Mouse (Mus musculus) hindbrain, embryonic 14.5 days (tissue): ENCODE data around the gene Prrg4. TPM values are rescaled to one million over a fixed set of nuclear protein-coding genes. Genes with fewer than 3 reads are reported as not detected.
"Not testable (repeated sequence)": the region's sequence is repeated elsewhere in the genome, so short reads cannot be mapped to it uniquely, and the experiment has no call there.

Experiments
- ATAC-seq: fragments of 200-750 bp; cut with Nextera tagmentation; 2 replicates; pipeline ENCODE4 v1.8.0; 2017; ENCODE audit warnings: moderate number of reproducible peaks, mild to moderate bottlenecking, moderate TSS enrichment, moderate library complexity; ENCODE audit not compliant: low FRiP score
- DNase-seq: peaks from one replicate; pipeline ENCODE4 v3.0.0-alpha.2; 2015; ENCODE audit warnings: low spot score
- H3K27ac ChIP-seq: fragments of 300-500 bp; sonication (generic); 2 replicates; pipeline ENCODE4 v1.5.1; 2014; ENCODE audit warnings: mild to moderate bottlenecking, moderate library complexity
- H3K27me3 ChIP-seq: fragments of 300-500 bp; sonication (generic); 2 replicates; pipeline ENCODE4 v1.6.1; 2014; ENCODE audit warnings: mild to moderate bottlenecking, low read length, mixed read lengths; ENCODE audit not compliant: control insufficient read depth, insufficient read depth
- H3K36me3 ChIP-seq: fragments of 300-500 bp; sonication (generic); replicated peaks from 2 replicates; pipeline ENCODE4 v1.6.1; 2014; ENCODE audit not compliant: control insufficient read depth, insufficient read depth
- H3K4me1 ChIP-seq: fragments of 300-500 bp; sonication (generic); replicated peaks from 2 replicates; pipeline ENCODE4 v1.6.1; 2014; ENCODE audit warnings: antibody characterized with exemption, low read length, mixed read lengths; ENCODE audit not compliant: control insufficient read depth, insufficient read depth
- H3K4me2 ChIP-seq: fragments of 300-500 bp; sonication (generic); replicated peaks from 2 replicates; pipeline ENCODE4 v1.6.1; 2014; ENCODE audit warnings: mild to moderate bottlenecking, moderate library complexity
- H3K4me3 ChIP-seq: fragments of 300-500 bp; sonication (generic); replicated peaks from 2 replicates; pipeline ENCODE4 v1.5.1; 2014; ENCODE audit warnings: mild to moderate bottlenecking, low read length
- H3K9ac ChIP-seq: fragments of 300-500 bp; sonication (generic); 2 replicates; pipeline ENCODE4 v1.6.1; 2014
- H3K9me3 ChIP-seq: fragments of 300-500 bp; sonication (generic); 2 replicates; pipeline ENCODE4 v1.6.1; 2016; ENCODE audit warnings: low read length; ENCODE audit not compliant: control insufficient read depth
- WGBS: fragments of 180-500 bp; shearing (Covaris S2); extraction: QIAGEN DNeasy Blood & Tissue Kit; methylation state at CpG from one replicate; pipeline ENCODE4 v1.1.7; 2014; 5-methylcytosine and 5-hydroxymethylcytosine counted together
- polyA plus RNA-seq: library from polyadenylated mRNA; unstranded; fragments of >200 nt; fragmentation: Nextera tagmentation; extraction: Ambion mirVana; gene quantifications from 2 replicates; pipeline ENCODE4 v1.2.1, GENCODE M21; 2014

Gene Prrg4
- 0.53 and 0.94 TPM in 2 replicates for polyA plus RNA-seq

DNA sequence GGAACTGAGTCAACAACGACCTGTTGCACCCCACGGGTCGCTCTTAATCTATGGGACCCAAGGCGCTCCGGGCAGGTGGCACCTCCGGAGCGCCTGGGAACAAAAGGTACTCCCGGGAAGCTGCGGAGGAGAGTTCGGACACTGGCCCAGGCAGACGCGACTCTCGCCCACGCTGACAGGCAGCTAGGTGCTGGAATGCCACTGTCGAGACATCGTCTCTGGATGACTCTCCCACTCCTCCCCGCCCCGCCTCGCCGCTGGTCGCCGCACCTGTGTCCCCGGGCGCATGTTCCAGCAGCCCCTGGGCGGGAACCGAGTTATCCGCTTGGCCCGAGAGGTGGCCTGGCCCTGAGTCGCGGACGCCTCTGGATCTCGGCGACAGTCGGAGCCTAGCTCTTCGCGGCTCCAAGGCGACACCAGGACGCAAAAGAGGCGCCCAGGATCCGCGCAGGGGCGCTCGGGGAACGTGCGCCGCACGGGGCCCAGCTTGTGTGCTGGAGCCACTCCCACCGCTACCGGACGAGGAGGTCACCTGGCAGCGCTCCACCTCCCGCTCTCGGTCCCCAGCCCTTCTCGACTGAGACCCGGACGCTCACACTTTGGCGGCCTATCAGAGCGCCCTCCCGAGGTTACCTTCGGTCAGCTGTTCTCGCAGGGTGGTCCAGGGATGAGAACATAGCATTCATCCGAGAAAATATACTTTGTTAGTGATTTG is at the start of gene Prrg4:
TSS of gene Prrg4 (minus strand) at position 601 of the 715 bp plus-strand sequence.
- Histone ChIP-seq H3K9ac (peak within 1 kb of the TSS; percentile 55), H3K27me3 (peaks cover 33% of the 10 kb centered on the region), H3K9me3 (no peaks in the 10 kb centered on the region), H3K4me1 (no peaks in the 10 kb centered on the region), H3K27ac (no peak within 1 kb of the TSS), H3K4me2 (peak within 1 kb of the TSS; percentile 65), H3K4me3 (peak within 1 kb of the TSS; percentile 47), H3K36me3 (no peaks in the 10 kb centered on the region)
- peak; percentile 81 for ATAC-seq
- DNase-seq, result peak; percentile 53
- WGBS, result under 1% methylated on average over 62 of the region's 62 CpGs

DNA sequence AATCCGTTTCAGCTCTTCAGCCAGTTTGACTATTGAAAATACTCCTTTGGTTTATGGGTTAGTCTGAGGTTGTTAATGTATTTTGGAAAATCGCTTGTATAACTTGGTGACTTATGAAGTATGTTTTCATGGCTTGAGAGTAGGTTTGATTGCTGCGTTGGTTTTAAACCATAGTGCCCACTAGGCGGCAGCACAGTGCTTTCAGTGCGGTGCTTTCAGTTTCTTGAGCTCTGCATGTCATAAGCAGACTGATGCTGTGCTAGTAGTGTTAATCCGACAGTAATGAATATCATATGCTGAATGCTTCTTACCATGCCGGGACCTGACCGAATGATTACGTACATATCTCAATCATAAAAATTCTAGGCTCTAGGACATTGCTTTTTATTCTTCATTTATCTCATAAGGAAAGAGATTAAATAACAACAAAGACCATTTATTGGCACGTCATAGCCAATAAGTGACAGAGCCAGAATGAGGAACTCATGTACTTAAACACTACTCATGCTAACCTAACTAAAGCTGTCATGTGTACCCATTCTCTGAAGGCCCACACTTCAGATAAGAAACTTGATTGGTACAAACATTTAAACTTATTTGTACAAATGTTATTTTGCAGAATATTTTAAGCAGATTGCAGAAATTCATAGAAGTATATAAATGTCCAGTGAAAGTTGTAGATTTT is 38.3 kb upstream of the Prrg4 start:
- 26% methylated on average over 10 of the region's 10 CpGs for WGBS
- no peak overlapping the region for H3K9ac ChIP-seq
- H3K4me2 ChIP-seq, result no peak overlapping the region
- no peak overlapping the region for H3K27ac ChIP-seq
- DNase-seq (peak; percentile 91), ATAC-seq (peak; percentile 72; the same call in 1 of the 2 replicates)
- H3K4me3 ChIP-seq, result no peak overlapping the region
- H3K4me1 ChIP-seq, result no peaks in the 10 kb centered on the region
- H3K36me3 ChIP-seq, result no peaks in the 10 kb centered on the region
- no peaks in the 10 kb centered on the region for H3K9me3 ChIP-seq
- H3K27me3 ChIP-seq, result no peaks in the 10 kb centered on the region

DNA sequence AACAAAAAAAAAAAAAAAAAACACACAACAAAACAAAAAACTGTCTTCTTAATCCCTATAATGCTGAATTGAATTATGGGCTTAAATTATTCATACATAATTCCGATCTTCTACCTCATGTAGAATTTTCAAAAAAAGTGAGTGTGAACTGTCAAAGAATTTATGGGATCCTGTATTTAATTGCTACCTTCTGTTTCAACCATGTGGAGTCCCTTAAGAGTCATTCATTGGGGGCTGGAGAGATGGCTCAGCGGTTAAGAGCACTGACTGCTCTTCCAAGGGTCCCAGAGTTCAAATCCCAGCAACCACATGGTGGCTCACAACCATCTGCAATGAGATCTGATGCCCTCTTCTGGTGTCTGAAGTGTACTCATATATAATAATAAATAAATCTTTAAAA is 37.7 kb upstream of the Prrg4 start:
- H3K4me2 ChIP-seq, H3K4me1 ChIP-seq, ATAC-seq, H3K4me3 ChIP-seq, H3K36me3 ChIP-seq, H3K27me3 ChIP-seq, DNase-seq, H3K27ac ChIP-seq, H3K9me3 ChIP-seq, H3K9ac ChIP-seq: not testable (repeated sequence)
- WGBS, result 64% methylated on average over 2 of the region's 2 CpGs

DNA sequence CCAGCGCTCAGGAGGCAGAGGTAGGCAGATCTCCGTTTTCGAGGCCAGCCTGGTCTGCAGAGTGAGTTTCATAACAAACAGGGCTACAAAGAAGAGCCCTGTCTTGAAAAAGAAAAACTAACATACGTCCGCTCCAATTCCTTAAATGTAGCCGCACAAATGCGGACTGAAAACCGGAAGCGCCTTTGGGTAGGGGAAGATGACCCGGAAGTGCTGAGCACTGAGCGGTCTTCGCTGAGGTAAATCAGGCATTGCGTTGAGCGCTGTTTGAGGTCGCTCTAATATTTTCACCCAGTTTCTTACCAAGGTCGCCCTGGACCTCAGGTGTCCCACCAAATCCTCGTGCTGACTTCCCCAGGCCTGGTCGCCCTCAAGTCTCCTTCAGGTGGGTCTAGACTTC is 36.4 kb upstream of the Prrg4 start:
- DNase-seq (no peak), ATAC-seq (no peak)
- Histone ChIP-seq H3K27me3 (no peaks in the 10 kb centered on the region), H3K4me1 (no peaks in the 10 kb centered on the region), H3K4me2 (no peak overlapping the region), H3K9ac (no peak overlapping the region), H3K9me3 (no peaks in the 10 kb centered on the region), H3K36me3 (no peaks in the 10 kb centered on the region), H3K27ac (no peak overlapping the region), H3K4me3 (no peak overlapping the region)
- WGBS, result 93% methylated on average over 18 of the region's 18 CpGs

DNA sequence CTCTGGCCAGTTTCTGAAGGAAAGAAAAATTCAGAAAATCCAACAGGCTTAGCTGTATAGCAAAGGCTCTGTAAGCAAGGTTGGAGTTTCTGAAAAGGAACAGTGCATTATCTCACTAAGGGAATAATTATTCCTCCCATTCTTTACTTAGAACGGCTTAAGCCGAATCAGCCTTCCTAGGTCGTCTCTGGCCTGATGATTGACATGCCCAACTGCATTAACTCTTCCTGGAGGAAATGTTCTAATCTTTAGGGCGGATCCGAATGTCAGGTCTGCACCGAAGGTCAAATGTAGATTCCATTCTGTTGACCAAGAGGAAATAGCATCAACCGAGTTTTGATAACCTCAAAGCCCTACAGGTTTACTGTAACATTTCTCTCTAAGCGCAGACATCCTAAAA is 29.1 kb upstream of the Prrg4 start:
- Histone ChIP-seq H3K4me3 (no peak overlapping the region), H3K36me3 (no peaks in the 10 kb centered on the region), H3K27me3 (no peaks in the 10 kb centered on the region), H3K4me2 (no peak overlapping the region), H3K9me3 (no peaks in the 10 kb centered on the region), H3K9ac (no peak overlapping the region), H3K27ac (no peak overlapping the region), H3K4me1 (no peaks in the 10 kb centered on the region)
- no peak for DNase-seq
- no peak for ATAC-seq
- WGBS, result 87% methylated on average over 8 of the region's 8 CpGs

DNA sequence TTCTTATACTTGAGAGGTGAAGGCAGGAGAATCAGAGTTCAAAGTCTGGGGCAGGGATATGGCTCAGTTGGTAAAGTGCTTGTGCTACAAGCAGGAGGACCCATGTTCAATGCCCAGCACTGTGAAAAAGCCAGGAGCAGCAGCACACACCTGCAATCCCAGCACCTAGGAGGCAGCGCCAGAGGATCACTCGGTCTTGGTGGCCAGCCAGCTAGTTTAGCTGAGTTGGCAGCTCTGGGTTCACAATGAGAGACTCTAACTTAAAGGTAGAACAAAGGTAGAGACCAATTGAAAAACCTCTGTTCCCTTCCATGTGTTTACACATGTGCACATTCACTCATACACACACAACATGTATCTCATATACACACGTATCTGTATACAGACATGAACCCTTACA is 19.4 kb upstream of the Prrg4 start:
- Histone ChIP-seq H3K9ac (no peak overlapping the region), H3K9me3 (no peaks in the 10 kb centered on the region)
- WGBS, result 88% methylated on average over 3 of the region's 3 CpGs

DNA sequence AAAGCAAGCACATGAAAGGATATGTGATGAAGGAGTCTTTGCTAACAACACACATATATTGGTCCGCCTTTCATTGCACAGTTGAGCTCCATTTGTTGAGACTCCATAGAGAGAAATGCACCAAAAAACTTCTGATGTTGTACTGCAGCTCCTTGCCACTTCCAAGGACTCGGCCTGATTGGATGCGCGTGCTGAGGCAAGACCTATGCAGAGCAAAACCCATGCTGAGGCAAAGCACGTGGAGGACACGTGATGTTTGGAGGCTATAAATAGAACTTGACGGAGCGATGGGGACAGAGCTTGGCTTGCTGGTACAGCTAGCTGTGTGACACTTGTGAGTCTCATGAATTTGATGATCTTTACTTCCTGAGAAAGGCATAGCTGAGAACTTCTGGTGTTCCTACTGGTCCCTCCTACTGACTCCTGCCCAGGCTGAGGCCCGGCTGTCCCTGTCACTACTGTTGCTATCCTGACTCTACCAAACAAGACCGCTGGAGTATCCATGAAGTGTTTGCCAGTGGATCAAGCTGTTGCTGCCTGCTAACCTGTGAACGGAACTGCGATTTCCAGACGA is 17.7 kb upstream of the Prrg4 start, which contains the start of gene Ccdc73:
TSS of gene Ccdc73 (plus strand) at position 524 of the 574 bp plus-strand sequence.
- Histone ChIP-seq H3K9me3 (no peaks in the 10 kb centered on the region), H3K36me3 (no peaks in the 10 kb centered on the region), H3K4me2 (no peak within 1 kb of the TSS), H3K4me1 (no peaks in the 10 kb centered on the region), H3K27me3 (no peaks in the 10 kb centered on the region), H3K9ac (no peak within 1 kb of the TSS), H3K27ac (no peak within 1 kb of the TSS), H3K4me3 (no peak within 1 kb of the TSS)
- no peak for ATAC-seq
- WGBS, result 91% methylated on average over 13 of the region's 13 CpGs
- DNase-seq, result no peak

More for the DNA sequence above, 19.4 kb upstream of the Prrg4 start:
- no peak overlapping the region for H3K4me2 ChIP-seq
- H3K36me3 ChIP-seq, result no peaks in the 10 kb centered on the region
- no peaks in the 10 kb centered on the region for H3K4me1 ChIP-seq
- H3K27me3 ChIP-seq, result no peaks in the 10 kb centered on the region
- DNase-seq (no peak), ATAC-seq (no peak)
- H3K27ac ChIP-seq, result no peak overlapping the region
- no peak overlapping the region for H3K4me3 ChIP-seq

DNA sequence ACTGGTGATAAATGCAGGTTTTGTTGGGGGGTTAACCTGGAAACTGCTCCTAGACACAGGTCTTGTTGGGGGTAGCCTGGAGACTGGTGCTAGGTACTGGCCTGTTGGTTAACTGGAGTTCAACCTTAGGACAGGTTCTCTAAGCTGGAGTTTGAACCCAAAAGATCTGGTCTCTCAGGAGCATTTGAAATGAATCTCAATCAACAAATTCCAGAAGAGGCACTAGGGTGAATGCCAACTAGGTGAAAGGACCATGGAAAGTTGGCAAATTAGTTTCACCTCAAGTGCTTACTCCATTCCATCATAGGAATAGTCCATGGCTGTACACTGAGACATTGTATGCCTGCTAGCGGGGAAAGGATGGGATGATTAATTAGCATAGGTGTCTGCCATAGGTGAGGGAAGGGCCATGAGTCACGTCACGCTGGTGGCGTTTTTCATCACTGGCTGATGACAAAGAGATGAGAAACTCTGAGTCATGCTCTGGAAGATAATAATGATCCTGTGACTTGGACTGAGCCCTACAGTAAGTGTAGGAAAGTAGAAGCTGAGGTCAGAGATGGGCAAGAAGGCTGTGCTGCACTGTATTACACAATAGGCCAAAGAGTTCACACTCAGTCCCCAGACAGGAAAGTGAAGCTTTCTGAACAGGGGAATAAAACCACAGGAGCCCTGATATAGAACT is 14.6 kb upstream of the Prrg4 start:
- Histone ChIP-seq H3K27me3 (no peaks in the 10 kb centered on the region), H3K4me3 (no peak overlapping the region), H3K9ac (no peak overlapping the region), H3K4me1 (no peaks in the 10 kb centered on the region), H3K4me2 (no peak overlapping the region), H3K36me3 (no peaks in the 10 kb centered on the region), H3K9me3 (no peaks in the 10 kb centered on the region), H3K27ac (no peak overlapping the region)
- ATAC-seq (no peak), DNase-seq (no peak)
- 94% methylated on average over 4 of the region's 4 CpGs for WGBS

- DNase-seq (no peak), ATAC-seq (no peak)
- H3K4me1 ChIP-seq, result no peaks in the 10 kb centered on the region
- no peak overlapping the region for H3K9ac ChIP-seq
- no peak overlapping the region for H3K4me2 ChIP-seq
- no peaks in the 10 kb centered on the region for H3K27me3 ChIP-seq
- H3K27ac ChIP-seq, result no peak overlapping the region
- 86% methylated on average over 10 of the region's 10 CpGs for WGBS
- H3K4me3 ChIP-seq, result no peak overlapping the region
- no peaks in the 10 kb centered on the region for H3K9me3 ChIP-seq
- H3K36me3 ChIP-seq, result no peaks in the 10 kb centered on the region
Observed at GRCm38 (mm10) chr2:104860426-104860825, 10.8 kb upstream of the Prrg4 start.
